Mouse (Mus musculus) liver, embryonic 11.5 days (tissue): ENCODE results near the gene Carmil1. TPM values are rescaled to one million over a fixed set of nuclear protein-coding genes. Genes with fewer than 3 reads are reported as not detected.

Experiments
- ATAC-seq: fragments of 200-750 bp; cut with Nextera tagmentation; replicated peaks from 2 replicates; pipeline ENCODE4 v1.8.0; 2017; ENCODE audit warnings: moderate number of reproducible peaks, mild to moderate bottlenecking, moderate TSS enrichment, moderate library complexity; ENCODE audit not compliant: low FRiP score
- DNase-seq: peaks from one replicate; pipeline ENCODE4 v3.0.0-alpha.2; 2017; ENCODE audit warnings: low spot score
- H3K27ac ChIP-seq: fragments of 300-500 bp; sonication (generic); 2 replicates; pipeline ENCODE4 v1.5.1; 2014; ENCODE audit warnings: mild to moderate bottlenecking, low read depth, low read length, control low read depth
- H3K27me3 ChIP-seq: fragments of 300-500 bp; sonication (generic); replicated peaks from 2 replicates; pipeline ENCODE4 v1.6.1; 2014; ENCODE audit warnings: low read length, mixed read lengths; ENCODE audit not compliant: control insufficient read depth, insufficient read depth
- H3K36me3 ChIP-seq: fragments of 300-500 bp; sonication (generic); 2 replicates; pipeline ENCODE4 v1.6.1; 2014; ENCODE audit warnings: mild to moderate bottlenecking, low read length, moderate library complexity, mixed read lengths; ENCODE audit not compliant: control insufficient read depth, insufficient read depth
- H3K4me1 ChIP-seq: fragments of 300-500 bp; sonication (generic); replicated peaks from 2 replicates; pipeline ENCODE4 v1.6.1; 2014; ENCODE audit warnings: low read length, mixed read lengths; ENCODE audit not compliant: control insufficient read depth, insufficient read depth
- H3K4me2 ChIP-seq: fragments of 300-500 bp; sonication (generic); 2 replicates; pipeline ENCODE4 v1.6.1; 2014; ENCODE audit warnings: mild to moderate bottlenecking, control low read depth, moderate library complexity
- H3K4me3 ChIP-seq: fragments of 300-500 bp; sonication (generic); 2 replicates; pipeline ENCODE4 v1.5.1; 2014; ENCODE audit warnings: low read depth, low read length, control low read depth
- H3K9ac ChIP-seq: fragments of 300-500 bp; sonication (generic); 2 replicates; pipeline ENCODE4 v1.6.1; 2014; ENCODE audit warnings: low read depth, low read length, control low read depth
- H3K9me3 ChIP-seq: fragments of 300-500 bp; sonication (generic); 2 replicates; pipeline ENCODE4 v1.6.1; 2016; ENCODE audit warnings: low read length, inconsistent platforms, mixed read lengths; ENCODE audit not compliant: control insufficient read depth
- WGBS: fragments of 180-500 bp; shearing (Covaris S2); extraction: QIAGEN DNeasy Blood & Tissue Kit; methylation state at CpG from one replicate; pipeline ENCODE4 v1.1.7; 2014; 5-methylcytosine and 5-hydroxymethylcytosine counted together
- polyA plus RNA-seq: library from polyadenylated mRNA; unstranded; fragments of >200 nt; fragmentation: Nextera tagmentation; extraction: Ambion mirVana; gene quantifications from 2 replicates; pipeline ENCODE4 v1.2.1, GENCODE M21; 2014

Gene Carmil1
- polyA plus RNA-seq, 1 experiment from 2014 or later, result 18.6 TPM

DNA sequence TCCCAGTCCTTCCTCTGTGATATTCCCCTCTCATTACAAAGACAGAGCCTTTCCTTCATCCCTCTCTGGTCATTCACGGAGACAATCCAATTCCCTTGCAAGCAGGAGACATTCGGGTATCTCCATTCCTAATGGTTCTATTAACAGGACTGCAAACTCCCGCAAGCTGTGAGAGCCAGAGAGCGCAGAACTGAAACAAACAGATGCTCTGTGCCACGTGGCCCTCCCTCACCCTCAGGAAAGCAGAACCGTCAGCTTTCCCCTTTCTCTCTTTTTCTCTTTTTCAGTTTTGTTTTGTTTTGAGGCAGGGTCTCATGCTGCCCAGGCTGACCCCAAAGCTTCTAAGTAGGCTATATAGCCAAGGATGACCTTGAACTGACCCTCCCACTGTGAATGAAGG, 74.5 kb downstream of the Carmil1 start:
- no peaks in the 10 kb centered on the region for H3K9me3 ChIP-seq
- no peak overlapping the region for H3K9ac ChIP-seq
- H3K4me1 ChIP-seq, result no peaks in the 10 kb centered on the region; the same call in 1 of the 2 replicates
- no peaks in the 10 kb centered on the region for H3K27me3 ChIP-seq
- no peaks in the 10 kb centered on the region for H3K36me3 ChIP-seq
- no peak for ATAC-seq
- no peak for DNase-seq
- 71% methylated on average over 6 of the region's 6 CpGs for WGBS
- H3K27ac ChIP-seq, result no peak overlapping the region
- H3K4me3 ChIP-seq, result no peak overlapping the region
- H3K4me2 ChIP-seq, result no peak overlapping the region

DNA sequence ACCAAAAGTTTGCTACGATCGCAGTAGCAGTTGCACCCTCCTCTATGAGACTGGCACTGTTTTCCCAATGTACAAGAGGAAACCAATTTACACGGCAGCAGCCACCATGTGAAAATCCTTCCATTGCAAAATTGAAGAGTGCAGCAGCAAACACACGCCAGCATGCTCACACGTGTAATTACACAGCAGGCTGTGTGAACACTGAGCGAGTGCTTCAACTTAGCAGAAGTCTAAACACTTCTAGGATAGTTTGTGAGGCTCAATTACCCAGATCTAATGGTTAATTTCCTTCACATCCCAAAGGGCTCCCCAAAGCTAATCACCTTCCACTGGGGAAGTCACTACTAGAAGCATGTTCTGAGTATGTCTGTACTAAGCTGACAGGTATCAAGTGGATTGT, 78.3 kb downstream of the Carmil1 start:
- no peak for ATAC-seq
- Histone ChIP-seq H3K4me1 (no peaks in the 10 kb centered on the region; the same call in 1 of the 2 replicates), H3K27me3 (no peaks in the 10 kb centered on the region), H3K4me3 (no peak overlapping the region), H3K27ac (no peak overlapping the region), H3K9ac (no peak overlapping the region), H3K36me3 (no peaks in the 10 kb centered on the region), H3K4me2 (no peak overlapping the region), H3K9me3 (no peaks in the 10 kb centered on the region)
- no peak for DNase-seq
- WGBS, result 89% methylated on average over 6 of the region's 6 CpGs

DNA sequence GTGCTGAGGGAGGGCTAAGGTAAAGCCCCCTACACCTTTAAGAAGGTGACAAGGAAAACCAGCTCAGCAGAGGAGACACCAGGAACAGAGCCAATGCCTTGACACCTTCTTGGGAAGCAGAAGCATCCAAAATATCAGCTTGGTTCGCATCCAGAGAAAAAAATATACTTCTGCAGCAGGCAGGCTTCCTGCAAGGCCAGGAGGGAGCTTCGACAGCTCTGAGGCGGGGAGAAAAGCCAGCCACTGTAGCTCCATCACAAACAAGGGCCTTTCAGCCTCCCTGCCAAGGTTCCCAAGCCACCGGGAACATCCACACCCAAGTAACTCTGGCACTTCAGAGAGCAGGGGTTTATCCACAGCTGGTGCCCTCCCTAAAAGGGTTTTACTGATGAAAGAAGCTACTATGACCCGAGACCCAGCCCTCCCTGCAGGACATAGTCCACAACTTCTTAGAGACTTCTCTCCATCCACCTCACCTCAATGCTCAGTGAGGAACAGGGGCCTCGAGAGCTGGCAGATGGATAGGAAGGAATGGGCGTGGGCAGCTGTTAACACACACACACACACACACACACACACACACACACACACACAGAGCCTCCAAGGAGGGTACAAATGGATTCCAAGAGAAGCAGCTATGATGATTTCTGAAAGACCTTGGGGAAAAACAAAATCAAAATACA, 80.6 kb downstream of the Carmil1 start:
- Histone ChIP-seq H3K4me3 (no peak overlapping the region), H3K36me3 (no peaks in the 10 kb centered on the region), H3K4me1 (no peaks in the 10 kb centered on the region; the same call in 1 of the 2 replicates), H3K4me2 (no peak overlapping the region), H3K9ac (no peak overlapping the region), H3K9me3 (no peaks in the 10 kb centered on the region), H3K27me3 (no peaks in the 10 kb centered on the region), H3K27ac (no peak overlapping the region)
- ATAC-seq, result no peak
- WGBS, result 61% methylated on average over 7 of the region's 7 CpGs
- DNase-seq, result no peak

DNA sequence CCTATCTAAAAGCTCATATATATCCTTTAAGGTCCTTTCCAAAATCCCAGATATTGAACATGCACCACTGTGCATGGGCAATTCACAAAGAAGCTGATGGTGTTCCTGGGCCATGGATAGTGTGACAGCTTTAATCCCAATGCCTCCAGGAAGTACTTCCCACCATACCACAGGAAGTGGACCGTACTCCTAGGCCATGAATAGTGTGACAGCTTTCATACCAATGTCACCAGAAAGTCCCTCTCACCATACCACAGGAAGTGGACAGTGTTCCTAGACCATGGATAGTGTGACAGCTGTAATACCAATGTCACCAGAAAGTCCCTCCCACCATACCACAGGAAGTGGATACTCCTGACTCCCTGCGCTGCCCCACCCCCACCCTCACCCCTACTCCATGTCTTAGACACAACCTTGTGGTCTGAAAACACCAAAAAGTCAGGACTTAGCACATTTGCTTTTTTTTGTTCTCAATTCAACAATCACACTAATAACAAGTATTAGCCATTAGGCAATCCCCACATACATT, 82.1 kb downstream of the Carmil1 start:
- Histone ChIP-seq H3K36me3 (no peaks in the 10 kb centered on the region), H3K9ac (no peak overlapping the region), H3K27me3 (no peaks in the 10 kb centered on the region), H3K9me3 (peaks cover 2% of the 10 kb centered on the region; the same call in 1 of the 2 replicates), H3K27ac (no peak overlapping the region; the same call in 1 of the 2 replicates), H3K4me2 (no peak overlapping the region), H3K4me3 (no peak overlapping the region), H3K4me1 (no peaks in the 10 kb centered on the region; the same call in 1 of the 2 replicates)
- WGBS, result 67% methylated on average over 2 of the region's 2 CpGs
- DNase-seq, result no peak
- ATAC-seq, result no peak

DNA sequence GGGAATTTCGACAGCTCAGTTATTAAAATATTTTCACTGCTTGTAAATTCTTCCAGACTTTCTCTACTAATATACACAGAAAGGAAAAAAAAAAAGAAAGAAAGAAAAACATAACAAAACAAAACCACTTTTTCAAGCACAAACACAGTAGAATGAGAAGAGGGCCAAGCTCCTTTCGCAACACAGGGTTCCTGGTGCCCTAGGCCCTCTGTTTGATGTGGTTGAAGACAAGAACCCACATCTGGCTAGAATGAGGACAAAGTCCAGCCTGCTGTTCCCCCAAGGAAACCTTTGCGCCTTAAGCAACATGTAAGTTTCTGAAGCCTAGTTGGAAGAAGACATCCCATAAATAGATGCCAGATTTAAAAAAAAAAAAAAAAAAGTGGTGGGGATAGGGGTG, 85.2 kb downstream of the Carmil1 start:
- no peak for DNase-seq
- H3K4me2 ChIP-seq, result no peak overlapping the region
- H3K9me3 ChIP-seq, result peaks cover 2% of the 10 kb centered on the region; the same call in 1 of the 2 replicates
- H3K4me1 ChIP-seq, result no peaks in the 10 kb centered on the region
- no peak overlapping the region for H3K27ac ChIP-seq
- no peaks in the 10 kb centered on the region for H3K36me3 ChIP-seq
- H3K9ac ChIP-seq, result no peak overlapping the region
- H3K4me3 ChIP-seq, result no peak overlapping the region
- no peak for ATAC-seq
- WGBS, result 83% methylated on average over 3 of the region's 3 CpGs
- H3K27me3 ChIP-seq, result no peaks in the 10 kb centered on the region

DNA sequence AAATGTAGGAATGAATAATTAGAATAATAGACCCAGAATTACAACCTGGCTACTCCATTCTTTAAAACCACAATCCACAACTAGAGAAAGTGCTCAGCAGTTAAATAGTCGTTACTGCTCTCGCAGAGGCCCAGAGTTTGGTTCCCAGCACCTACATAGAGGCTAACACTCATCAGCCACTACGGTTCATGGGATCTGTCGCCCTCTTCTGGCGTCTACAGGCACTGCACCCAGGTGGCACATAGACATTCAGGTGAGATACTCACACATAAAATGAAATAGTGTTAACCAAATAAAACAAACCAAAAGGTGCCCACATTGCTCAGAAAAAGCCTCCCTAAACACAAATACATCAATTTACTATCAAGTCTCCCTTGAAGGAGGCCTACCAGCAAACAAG, 86.6 kb downstream of the Carmil1 start:
- Histone ChIP-seq H3K9me3 (peaks cover 2% of the 10 kb centered on the region; the same call in 1 of the 2 replicates), H3K4me2 (no peak overlapping the region), H3K27ac (no peak overlapping the region), H3K9ac (no peak overlapping the region), H3K36me3 (no peaks in the 10 kb centered on the region), H3K4me1 (no peaks in the 10 kb centered on the region), H3K4me3 (no peak overlapping the region), H3K27me3 (no peaks in the 10 kb centered on the region)
- 76% methylated on average over 5 of the region's 5 CpGs for WGBS
- DNase-seq (no peak), ATAC-seq (no peak)

DNA sequence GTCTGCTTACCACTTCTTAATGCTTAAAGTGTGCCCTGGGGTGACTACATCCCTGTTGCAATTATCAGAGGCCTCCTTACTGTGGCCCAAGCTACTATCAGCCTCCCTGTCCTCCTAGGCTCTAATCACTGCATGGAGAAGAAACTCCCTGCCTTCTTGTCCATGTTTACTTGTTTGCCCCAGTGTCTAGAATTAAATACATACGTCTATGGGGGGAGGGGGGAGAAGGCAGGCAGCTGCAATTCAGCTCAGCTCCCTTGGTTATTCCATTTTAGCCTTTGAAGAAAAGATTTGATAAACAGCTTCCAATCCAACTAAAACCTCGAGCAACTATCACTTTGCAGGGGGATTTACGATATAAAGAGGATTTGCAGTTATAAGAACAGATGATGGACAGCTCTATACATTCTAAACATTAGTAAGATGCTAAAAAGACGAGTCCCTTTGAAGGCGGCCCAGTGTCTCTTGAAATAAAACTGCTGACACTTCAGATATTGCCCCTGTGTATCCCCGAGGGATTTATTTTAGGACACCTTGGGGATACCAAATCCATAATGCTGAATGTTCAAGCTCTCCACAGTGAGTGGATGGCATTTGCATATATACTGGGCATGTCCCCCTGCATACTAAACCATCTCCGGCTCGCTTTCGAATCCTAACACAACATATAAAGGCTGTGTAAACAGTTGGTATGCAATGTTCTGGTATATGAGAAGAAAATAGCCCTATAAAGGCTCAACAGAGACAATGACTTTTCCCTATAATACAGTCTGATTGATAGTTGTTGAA, 89.5 kb downstream of the Carmil1 start:
- Histone ChIP-seq H3K9ac (no peak overlapping the region), H3K4me1 (no peaks in the 10 kb centered on the region), H3K4me3 (no peak overlapping the region), H3K36me3 (no peaks in the 10 kb centered on the region), H3K27me3 (no peaks in the 10 kb centered on the region), H3K27ac (no peak overlapping the region), H3K9me3 (peaks cover 2% of the 10 kb centered on the region; the same call in 1 of the 2 replicates), H3K4me2 (no peak overlapping the region)
- WGBS, result 80% methylated on average over 9 of the region's 9 CpGs
- ATAC-seq, result no peak
- no peak for DNase-seq

DNA sequence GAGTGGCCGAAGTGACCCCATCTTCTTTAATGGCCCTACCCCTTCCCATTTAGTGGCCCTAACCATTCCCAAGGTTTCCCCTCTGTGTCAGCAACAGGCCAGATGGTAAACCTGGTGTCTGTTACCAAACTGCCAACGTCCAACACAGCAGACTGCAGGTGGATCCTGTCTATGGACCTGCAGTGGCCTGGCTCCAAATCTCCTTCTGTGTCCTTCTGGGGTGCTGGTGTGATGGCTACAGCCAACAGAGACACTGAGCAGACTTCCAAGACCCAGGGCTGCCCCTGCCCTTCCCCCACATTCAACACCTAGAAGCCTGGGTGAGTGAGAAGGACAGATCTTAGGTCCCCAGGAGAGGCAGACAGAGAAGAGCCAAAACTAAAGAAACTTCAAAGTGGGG, 93.6 kb downstream of the Carmil1 start:
- no peak overlapping the region for H3K4me2 ChIP-seq
- no peak overlapping the region for H3K4me3 ChIP-seq
- H3K9me3 ChIP-seq, result no peaks in the 10 kb centered on the region
- no peak overlapping the region for H3K27ac ChIP-seq
- DNase-seq (no peak), ATAC-seq (no peak)
- no peaks in the 10 kb centered on the region for H3K36me3 ChIP-seq
- H3K4me1 ChIP-seq, result no peaks in the 10 kb centered on the region
- H3K9ac ChIP-seq, result no peak overlapping the region
- no peaks in the 10 kb centered on the region for H3K27me3 ChIP-seq
- WGBS, result 60% methylated on average over 2 of the region's 2 CpGs
